Mouse (Mus musculus) retina, adult 2 months (tissue): ENCODE measurements around the gene Defb26.

Source experiments
- DNase-seq: peaks from one replicate; pipeline ENCODE4 v3.0.0-alpha.2; 2012; ENCODE audit warnings: low read depth, low spot score

The Defb26 gene

DNA sequence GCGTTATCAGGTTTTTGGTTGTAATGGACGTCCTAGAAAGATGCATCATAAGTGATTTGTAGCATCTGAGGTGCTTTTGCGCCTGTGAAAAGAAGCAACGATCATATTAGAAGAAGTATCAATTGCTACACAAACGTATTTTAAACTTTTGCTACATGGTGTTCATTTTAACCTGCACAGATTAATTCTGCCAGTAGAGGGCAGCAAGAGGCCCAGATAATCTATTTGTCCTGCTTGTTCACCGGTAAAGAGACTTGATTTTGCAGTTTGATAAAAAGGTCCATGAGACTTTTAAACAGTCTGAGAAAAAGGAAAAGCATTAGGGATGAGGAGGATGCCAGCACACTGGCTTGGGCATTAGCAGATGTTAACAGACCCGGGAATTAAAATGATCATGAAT, 40.5 kb downstream of the Defb26 start:
- peak; percentile 18 for DNase-seq

DNA sequence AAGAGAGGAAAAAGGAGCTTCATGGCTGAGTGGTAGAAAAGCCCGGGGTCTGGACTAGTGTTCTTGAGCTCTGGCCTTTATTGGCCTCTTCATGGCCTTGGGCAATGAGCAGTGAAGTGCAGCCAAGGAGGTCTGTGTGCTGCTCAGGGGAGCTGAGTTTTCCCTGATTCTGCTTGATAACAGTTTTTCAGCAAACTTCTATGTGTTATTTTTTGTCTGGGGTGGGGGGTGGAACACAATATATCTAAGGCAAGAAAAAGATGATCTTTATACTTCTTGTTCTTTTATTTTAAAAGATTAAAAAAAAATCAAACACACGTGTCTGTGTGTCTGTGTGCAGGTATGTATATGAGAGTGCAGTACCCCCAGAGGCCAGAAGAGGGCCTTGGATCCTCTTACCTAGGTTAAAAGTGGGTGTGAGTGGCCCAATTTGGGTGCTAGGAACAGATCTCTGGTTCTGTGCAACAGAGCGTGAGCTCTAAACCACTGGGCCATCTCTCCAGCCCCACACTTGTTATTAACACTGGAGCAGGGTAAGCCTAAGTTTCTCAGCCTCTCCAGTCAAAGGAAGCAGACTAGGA, 46.8 kb downstream of the Defb26 start, which contains the start of gene Defb23:
Gene Defb23, minus strand, starts transcription at position 51 of the 581 bp plus-strand sequence.
- no peak for DNase-seq

DNA sequence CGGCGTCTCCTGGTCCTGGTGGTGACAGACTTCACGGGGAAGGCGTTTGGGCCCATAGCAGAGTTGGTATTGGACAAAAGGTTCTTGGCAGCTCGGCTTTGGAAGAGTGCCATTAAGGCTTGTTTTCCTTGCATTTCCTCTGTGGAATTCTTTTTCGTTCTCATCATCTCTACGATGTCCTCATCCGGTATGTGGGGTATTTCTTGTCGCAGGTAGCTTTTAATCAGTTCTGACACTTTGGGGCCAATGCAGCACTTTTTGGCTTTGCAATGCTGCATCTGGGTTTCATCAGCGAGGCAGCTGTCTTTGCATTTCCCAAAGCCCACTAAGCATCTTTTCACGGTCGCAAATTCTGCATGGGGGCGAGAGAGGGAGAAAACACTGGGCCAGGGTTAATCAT, 52.3 kb downstream of the Defb26 start:
- no peak for DNase-seq
